Mouse (Mus musculus): ENCODE results near the gene Bri3. TPM values are rescaled to one million over a fixed set of nuclear protein-coding genes. Genes with fewer than 3 reads are reported as not detected.
A peak's percentile ranks its signal among the peaks of the same experiment; 100 is the strongest.

Gene Bri3
- polyA plus RNA-seq, 1 experiment from 2014 or later, result 139 TPM

DNA sequence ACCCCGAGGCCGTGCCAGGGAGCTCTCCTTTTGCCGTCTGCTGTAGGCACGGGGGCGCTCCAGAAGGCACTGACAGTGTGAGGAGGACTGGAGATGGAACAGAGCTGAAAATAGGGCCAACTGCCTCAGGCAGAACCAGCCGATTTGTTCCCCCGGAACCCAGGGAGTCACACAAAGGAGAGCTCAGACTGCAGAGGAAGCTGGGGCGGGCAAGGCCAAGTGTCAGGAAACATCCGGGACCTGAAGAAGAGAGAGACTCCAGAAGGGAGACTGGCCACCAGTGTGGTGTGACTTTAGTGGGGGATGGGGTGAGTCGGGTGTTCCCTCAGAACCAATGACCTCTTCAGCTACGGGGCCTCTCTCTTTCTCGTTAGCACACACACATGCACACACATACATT lies 24.9 kb upstream of the Bri3 start:
- Histone ChIP-seq H3K4me2 (no peak overlapping the region), H3K27me3 (no peaks in the 10 kb centered on the region), H3K9me3 (no peaks in the 10 kb centered on the region), H3K4me1 (peaks cover 19% of the 10 kb centered on the region), H3K27ac (no peak overlapping the region), H3K9ac (no peak overlapping the region), H3K4me3 (replicated peaks) (no peak overlapping the region), H3K36me3 (replicated peaks) (peaks cover 8% of the 10 kb centered on the region; the same call in 1 of the 2 replicates)
- 83% methylated on average over 12 of the region's 12 CpGs for WGBS
- ATAC-seq (ENCODE audit: low FRiP score), result no peak

GRCm38 (mm10) chr5:144219936-144220335 lies 24.3 kb upstream of the Bri3 start:
- H3K9ac ChIP-seq, result no peak overlapping the region
- H3K27ac ChIP-seq, result no peak overlapping the region
- ATAC-seq (ENCODE audit: low FRiP score), result no peak
- no peak overlapping the region for H3K4me2 ChIP-seq
- 88% methylated on average over 5 of the region's 5 CpGs for WGBS
- no peaks in the 10 kb centered on the region for H3K27me3 ChIP-seq
- peaks cover 22% of the 10 kb centered on the region for H3K4me1 ChIP-seq
- H3K9me3 ChIP-seq, result no peaks in the 10 kb centered on the region
- no peak overlapping the region for H3K4me3 ChIP-seq (replicated peaks)
- H3K36me3 ChIP-seq (replicated peaks), result peaks cover 8% of the 10 kb centered on the region; the same call in 1 of the 2 replicates

GRCm38 (mm10) chr5:144221305-144221704 lies 22.9 kb upstream of the Bri3 start:
- H3K27me3 ChIP-seq, result no peaks in the 10 kb centered on the region
- WGBS, result 70% methylated on average over 4 of the region's 4 CpGs
- H3K4me2 ChIP-seq, result no peak overlapping the region
- H3K27ac ChIP-seq, result no peak overlapping the region
- H3K4me1 ChIP-seq, result peaks cover 22% of the 10 kb centered on the region
- H3K9me3 ChIP-seq, result no peaks in the 10 kb centered on the region
- no peak for ATAC-seq (ENCODE audit: low FRiP score)
- H3K4me3 ChIP-seq (replicated peaks), result no peak overlapping the region
- H3K9ac ChIP-seq, result no peak overlapping the region
- H3K36me3 ChIP-seq (replicated peaks), result 0 out of 2 replicates have a peak, but pooled peaks cover 3% of the 10 kb centered on the region

- Histone ChIP-seq H3K36me3 (replicated peaks) (no peaks in the 10 kb centered on the region), H3K9ac (peak overlapping the region; percentile 72), H3K4me3 (replicated peaks) (peak overlapping the region; percentile 73), H3K4me2 (peak overlapping the region; percentile 88), H3K9me3 (no peaks in the 10 kb centered on the region), H3K27me3 (no peaks in the 10 kb centered on the region), H3K4me1 (peaks cover 22% of the 10 kb centered on the region), H3K27ac (0 out of 2 replicates have a peak overlapping the region, but pooled peaks have one; percentile 50)
- no peak; the same call in 1 of the 2 replicates for ATAC-seq (ENCODE audit: low FRiP score)
- WGBS, result 5% methylated on average over 25 of the region's 25 CpGs
These were observed 21.3 kb upstream of the Bri3 start for GRCm38 (mm10) chr5:144222811-144223502.

DNA sequence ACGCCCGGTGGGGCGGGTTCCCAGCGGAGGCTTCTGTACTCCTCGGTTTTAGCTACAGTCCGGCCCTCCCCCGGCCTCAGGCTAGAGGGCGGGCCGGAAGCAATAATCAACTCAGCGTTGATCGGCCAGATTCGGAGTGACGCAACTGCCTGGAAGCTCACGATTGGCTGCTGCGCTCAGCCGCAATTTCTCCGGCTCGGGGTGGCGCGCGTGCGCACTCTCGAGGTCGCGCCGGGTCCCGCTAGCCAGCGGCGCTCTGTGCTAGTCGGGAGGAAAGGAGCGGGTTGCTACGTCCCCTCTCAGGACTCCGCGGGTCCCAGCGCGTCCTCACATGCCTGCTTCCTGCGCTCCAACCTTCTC lies 20.8 kb upstream of the Bri3 start, which contains the start of gene Tecpr1:
Gene Tecpr1, minus strand, starts transcription at position 113 of the 360 bp plus-strand sequence.
- ATAC-seq (ENCODE audit: low FRiP score), result peak; percentile 96
- peak within 1 kb of the TSS; percentile 88 for H3K4me2 ChIP-seq
- H3K36me3 ChIP-seq (replicated peaks), result no peaks in the 10 kb centered on the region
- under 1% methylated on average over 35 of the region's 37 CpGs for WGBS
- H3K9me3 ChIP-seq, result no peaks in the 10 kb centered on the region
- peaks cover 22% of the 10 kb centered on the region for H3K4me1 ChIP-seq
- peak within 1 kb of the TSS; percentile 73 for H3K4me3 ChIP-seq (replicated peaks)
- peak within 1 kb of the TSS; percentile 77 for H3K27ac ChIP-seq
- H3K27me3 ChIP-seq, result no peaks in the 10 kb centered on the region
- peak within 1 kb of the TSS; percentile 72 for H3K9ac ChIP-seq

- Histone ChIP-seq H3K9ac (peak overlapping the region; percentile 72), H3K9me3 (no peaks in the 10 kb centered on the region), H3K27ac (peak overlapping the region; percentile 77), H3K4me1 (peaks cover 22% of the 10 kb centered on the region), H3K4me3 (replicated peaks) (peak overlapping the region; percentile 73), H3K36me3 (replicated peaks) (no peaks in the 10 kb centered on the region), H3K27me3 (no peaks in the 10 kb centered on the region), H3K4me2 (peak overlapping the region; percentile 88)
- ATAC-seq (ENCODE audit: low FRiP score), result peak; percentile 55
- 26% methylated on average over 18 of the region's 18 CpGs for WGBS
These were observed 20.1 kb upstream of the Bri3 start for GRCm38 (mm10) chr5:144223899-144224816.

DNA sequence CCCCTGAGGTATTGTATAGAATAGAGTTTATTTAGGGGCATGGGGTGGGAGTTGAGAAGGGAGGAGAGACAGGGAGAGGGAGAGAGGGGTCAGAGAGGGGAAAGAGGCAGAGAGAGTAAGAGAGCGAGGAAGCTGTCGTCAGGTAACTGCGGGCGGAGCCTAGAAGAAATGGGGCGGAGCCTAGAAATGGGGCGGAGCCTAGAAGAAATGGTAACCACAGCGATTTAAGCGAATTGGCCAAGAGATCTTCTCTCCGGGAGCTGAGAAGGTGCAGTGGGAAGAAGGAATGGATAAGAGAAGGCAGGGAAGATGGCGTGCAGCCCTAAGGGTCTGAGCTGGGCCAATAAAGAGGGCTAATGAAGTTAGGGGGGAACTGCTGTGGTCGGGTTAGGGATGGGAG lies 18.0 kb upstream of the Bri3 start:
- Histone ChIP-seq H3K36me3 (replicated peaks) (no peaks in the 10 kb centered on the region), H3K4me2 (no peak overlapping the region), H3K4me3 (replicated peaks) (no peak overlapping the region), H3K9me3 (no peaks in the 10 kb centered on the region), H3K27me3 (no peaks in the 10 kb centered on the region), H3K9ac (no peak overlapping the region), H3K27ac (no peak overlapping the region), H3K4me1 (peaks cover 22% of the 10 kb centered on the region)
- no peak for ATAC-seq (ENCODE audit: low FRiP score)
- 32% methylated on average over 11 of the region's 11 CpGs for WGBS

DNA sequence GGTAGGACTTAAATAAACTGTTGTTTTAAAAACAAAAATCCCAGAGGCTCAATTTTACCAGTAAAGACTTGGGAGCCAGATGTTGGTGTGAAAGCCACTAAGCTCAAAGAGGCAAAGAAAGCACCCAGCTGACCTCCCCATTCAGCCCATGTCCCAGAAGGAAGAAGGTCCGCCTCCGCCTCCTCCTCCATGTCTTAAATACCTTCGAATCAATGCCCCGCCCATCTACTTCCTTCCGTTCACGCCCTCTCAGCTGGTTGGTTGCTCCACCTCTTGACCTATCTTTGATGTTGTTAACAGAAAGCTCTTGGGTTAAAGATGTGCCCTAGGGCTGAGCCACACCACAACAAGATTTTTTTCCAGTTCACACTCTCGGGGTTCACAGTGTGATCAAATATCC lies 14.0 kb upstream of the Bri3 start:
- H3K9me3 ChIP-seq, result no peaks in the 10 kb centered on the region
- no peak overlapping the region for H3K27ac ChIP-seq
- ATAC-seq (ENCODE audit: low FRiP score), result no peak
- H3K36me3 ChIP-seq (replicated peaks), result no peaks in the 10 kb centered on the region
- H3K4me2 ChIP-seq, result no peak overlapping the region
- no peaks in the 10 kb centered on the region for H3K27me3 ChIP-seq
- no peak overlapping the region for H3K9ac ChIP-seq
- no peak overlapping the region for H3K4me3 ChIP-seq (replicated peaks)
- H3K4me1 ChIP-seq, result no peaks in the 10 kb centered on the region
- WGBS, result 87% methylated on average over 7 of the region's 7 CpGs

GRCm38 (mm10) chr5:144231410-144231809 lies 12.8 kb upstream of the Bri3 start:
- Histone ChIP-seq H3K27me3 (no peaks in the 10 kb centered on the region), H3K27ac (no peak overlapping the region), H3K4me1 (no peaks in the 10 kb centered on the region), H3K36me3 (replicated peaks) (no peaks in the 10 kb centered on the region), H3K9me3 (no peaks in the 10 kb centered on the region), H3K4me3 (replicated peaks) (no peak overlapping the region), H3K9ac (no peak overlapping the region), H3K4me2 (no peak overlapping the region)
- no peak for ATAC-seq (ENCODE audit: low FRiP score)
- WGBS, result 82% methylated on average over 1 of the region's 1 CpGs

- ATAC-seq (ENCODE audit: low FRiP score), result no peak
- no peaks in the 10 kb centered on the region for H3K27me3 ChIP-seq
- H3K4me3 ChIP-seq (replicated peaks), result no peak overlapping the region
- no peaks in the 10 kb centered on the region for H3K4me1 ChIP-seq
- H3K9me3 ChIP-seq, result no peaks in the 10 kb centered on the region
- no peak overlapping the region for H3K27ac ChIP-seq
- H3K9ac ChIP-seq, result no peak overlapping the region
- H3K4me2 ChIP-seq, result no peak overlapping the region
- H3K36me3 ChIP-seq (replicated peaks), result no peaks in the 10 kb centered on the region
- 84% methylated on average over 5 of the region's 5 CpGs for WGBS
These were observed 11.7 kb upstream of the Bri3 start for GRCm38 (mm10) chr5:144232531-144232930.

GRCm38 (mm10) chr5:144234222-144234621 lies 10.0 kb upstream of the Bri3 start:
- H3K27ac ChIP-seq, result no peak overlapping the region
- H3K9me3 ChIP-seq, result no peaks in the 10 kb centered on the region
- no peak overlapping the region for H3K4me3 ChIP-seq (replicated peaks)
- 80% methylated on average over 6 of the region's 6 CpGs for WGBS
- no peak for ATAC-seq (ENCODE audit: low FRiP score)
- H3K36me3 ChIP-seq (replicated peaks), result no peaks in the 10 kb centered on the region
- no peak overlapping the region for H3K9ac ChIP-seq
- H3K4me2 ChIP-seq, result no peak overlapping the region
- no peaks in the 10 kb centered on the region for H3K4me1 ChIP-seq
- H3K27me3 ChIP-seq, result no peaks in the 10 kb centered on the region

DNA sequence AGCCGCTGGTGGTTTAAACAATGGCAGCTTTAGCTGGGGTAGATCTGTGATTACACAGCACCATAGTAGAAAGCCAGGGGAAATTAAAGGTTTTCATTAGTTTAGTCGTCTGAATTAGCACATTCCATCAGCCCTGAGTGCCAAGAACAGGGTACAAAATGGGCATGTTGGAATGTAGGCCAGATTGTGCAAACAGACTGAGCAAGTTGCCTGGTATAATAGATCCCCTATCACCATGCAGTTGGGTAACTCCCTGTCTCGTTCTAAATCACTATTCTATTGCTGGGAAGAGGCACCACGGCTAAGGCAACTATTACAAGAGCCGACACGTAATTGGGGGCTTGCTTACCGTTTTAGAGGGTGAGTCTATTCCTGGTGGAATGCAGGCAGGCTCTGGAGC lies 9.5 kb upstream of the Bri3 start:
- Histone ChIP-seq H3K27me3 (no peaks in the 10 kb centered on the region), H3K9ac (no peak overlapping the region), H3K9me3 (no peaks in the 10 kb centered on the region), H3K36me3 (replicated peaks) (no peaks in the 10 kb centered on the region), H3K27ac (no peak overlapping the region), H3K4me3 (replicated peaks) (no peak overlapping the region), H3K4me2 (no peak overlapping the region), H3K4me1 (no peaks in the 10 kb centered on the region)
- 86% methylated on average over 7 of the region's 7 CpGs for WGBS
- no peak for ATAC-seq (ENCODE audit: low FRiP score)
